Mouse (Mus musculus): ENCODE results near the gene Slit2.

The Slit2 gene

GRCm38 (mm10) chr5:48050637-48051314 lies 67.8 kb downstream of the Slit2 start:
- no peak for DNase-seq (ENCODE audit: low spot score in 2 of 2)

DNA sequence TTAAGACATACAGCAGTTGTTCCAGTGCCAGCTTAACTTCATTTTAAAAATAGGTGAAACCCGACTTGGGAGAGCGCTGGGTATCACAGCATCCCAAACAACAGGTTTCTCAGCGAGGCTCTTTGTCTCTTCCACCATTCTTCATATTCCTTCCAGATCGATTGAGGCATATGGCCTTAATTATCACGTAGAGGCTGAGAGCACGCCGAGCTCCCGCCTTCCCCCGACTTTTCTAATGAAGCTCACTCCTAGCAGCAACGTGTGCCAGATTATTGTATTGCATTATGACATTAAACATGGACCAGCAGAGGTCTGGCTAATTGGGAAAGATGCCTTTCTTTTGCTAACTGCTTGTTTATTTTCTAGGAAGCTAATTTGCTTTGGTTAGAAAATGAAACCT lies 75.7 kb downstream of the Slit2 start:
- DNase-seq (ENCODE audit: low spot score in 2 of 2), result no peak

DNA sequence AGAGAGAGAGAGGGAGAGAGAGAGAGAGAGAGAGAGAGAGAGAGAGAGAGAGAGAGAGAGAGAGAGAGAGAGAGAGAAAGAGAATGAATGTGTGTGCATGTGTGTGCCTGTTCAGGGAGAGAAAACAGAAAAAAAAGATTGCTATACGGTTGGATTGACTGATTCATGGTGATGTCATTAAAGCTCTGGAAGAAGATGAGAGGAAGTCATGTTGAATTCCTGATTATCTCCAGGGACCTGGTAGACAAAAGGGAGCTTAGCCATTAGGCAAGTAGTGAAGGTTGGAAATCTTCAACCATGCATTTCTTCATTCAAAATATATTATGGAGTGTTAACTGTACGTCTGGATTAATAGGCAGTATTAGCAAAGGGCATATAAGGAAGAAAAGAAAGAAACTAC lies 77.8 kb downstream of the Slit2 start:
- no peak for DNase-seq (ENCODE audit: low spot score in 2 of 2)

DNA sequence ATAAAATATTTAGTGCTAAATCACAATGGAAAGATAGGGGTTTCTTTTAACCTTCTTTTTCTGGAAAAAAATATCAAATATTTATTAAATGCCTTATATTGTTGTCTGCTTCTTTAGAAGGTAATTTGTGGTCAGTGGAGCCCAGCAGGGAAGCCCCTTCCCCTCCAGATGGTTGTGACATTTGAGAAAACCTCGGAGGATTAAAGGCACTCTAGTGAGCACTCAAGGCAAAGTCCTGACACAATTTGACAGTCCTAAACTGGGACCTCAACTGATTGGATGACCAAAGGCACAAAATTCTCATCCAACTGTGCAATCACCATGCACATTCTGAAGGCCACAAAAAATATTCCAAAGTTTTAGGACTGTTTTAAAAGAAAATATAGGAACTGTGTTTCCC lies 95.8 kb downstream of the Slit2 start:
- no peak for DNase-seq (ENCODE audit: low spot score in 2 of 2)

GRCm38 (mm10) chr5:48081223-48081881 lies 98.4 kb downstream of the Slit2 start:
- DNase-seq (ENCODE audit: low spot score in 2 of 2), result no peak

DNA sequence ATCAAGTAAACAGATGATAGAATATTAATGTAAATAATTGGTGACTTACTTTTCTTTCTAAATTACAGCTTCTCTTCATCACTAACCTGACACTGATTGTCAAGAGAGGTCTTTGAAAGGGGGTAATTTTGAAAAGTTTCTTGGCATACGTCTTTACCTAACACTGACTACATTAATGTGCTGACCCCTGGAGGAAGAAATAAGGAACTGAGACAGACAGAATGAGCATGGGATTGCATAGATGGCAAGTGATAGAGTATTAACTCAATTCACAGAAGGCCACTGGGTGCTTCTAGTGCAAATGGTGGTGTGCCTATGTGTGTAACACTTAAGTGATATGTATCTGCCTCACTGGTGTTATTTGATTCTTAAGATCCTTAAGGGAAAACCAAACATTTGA lies 130.5 kb downstream of the Slit2 start:
- DNase-seq (ENCODE audit: low spot score in 2 of 2), result no peak

DNA sequence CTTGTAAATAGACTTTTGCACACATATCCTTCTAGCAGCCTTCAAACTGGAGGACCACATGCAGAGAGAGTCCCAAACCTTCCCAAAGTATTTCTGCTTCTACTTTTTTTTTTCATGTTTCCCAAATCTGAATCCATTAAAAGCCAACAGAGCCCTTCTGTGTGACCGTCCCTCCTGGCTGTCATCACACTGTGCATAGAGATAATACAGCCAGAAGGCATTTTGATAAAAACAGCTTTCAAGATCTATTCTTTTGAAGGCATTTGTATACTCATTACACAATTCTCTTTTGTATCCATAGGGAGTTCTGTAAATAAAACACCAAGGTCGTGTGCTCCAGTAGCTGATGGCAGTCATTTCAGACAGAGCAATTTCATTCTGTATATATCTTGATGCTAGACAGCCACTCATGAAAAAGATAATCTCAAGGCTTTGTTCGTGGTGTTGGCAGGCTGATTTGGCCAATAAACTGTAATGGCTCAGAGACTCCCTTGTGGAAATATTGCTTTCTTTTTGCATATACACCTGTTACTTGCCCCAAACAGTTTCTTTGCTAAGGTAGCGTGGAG lies 132.1 kb downstream of the Slit2 start:
- DNase-seq (ENCODE audit: low spot score in 2 of 2), result no peak

GRCm38 (mm10) chr5:48122651-48123050 lies 139.7 kb downstream of the Slit2 start:
- DNase-seq (ENCODE audit: low spot score in 2 of 2), result peak; percentile 34 to 39

GRCm38 (mm10) chr5:48125770-48126423 lies 143.0 kb downstream of the Slit2 start:
- peak in 1 of 2 experiments; percentile 26 for DNase-seq (ENCODE audit: low spot score in 2 of 2)

DNA sequence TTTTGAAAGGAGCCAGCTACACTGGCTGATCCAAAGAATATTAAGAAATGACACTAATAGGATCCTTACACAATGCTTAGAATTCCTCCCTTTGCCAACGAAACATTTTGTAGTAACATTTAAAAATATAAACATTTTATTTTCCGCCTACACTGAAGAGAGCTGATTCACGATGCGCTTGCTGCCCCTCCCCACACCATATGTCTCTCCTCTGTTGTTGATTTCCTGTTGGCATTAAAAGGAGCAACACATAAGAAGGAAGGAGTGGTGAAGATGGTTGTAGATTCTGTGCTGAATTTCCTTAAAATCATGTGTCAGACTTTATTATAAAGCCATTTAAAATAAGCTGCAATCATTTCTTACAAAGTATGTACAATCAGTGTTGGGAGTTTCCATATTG lies 147.0 kb downstream of the Slit2 start:
- peak in 1 of 2 experiments; percentile 34 for DNase-seq (ENCODE audit: low spot score in 2 of 2)

GRCm38 (mm10) chr5:48136571-48136970 lies 153.6 kb downstream of the Slit2 start:
- DNase-seq (ENCODE audit: low spot score in 2 of 2), result peak; percentile 65 to 73

GRCm38 (mm10) chr5:48138849-48139487 lies 156.0 kb downstream of the Slit2 start:
- no peak for DNase-seq (ENCODE audit: low spot score in 2 of 2)

DNA sequence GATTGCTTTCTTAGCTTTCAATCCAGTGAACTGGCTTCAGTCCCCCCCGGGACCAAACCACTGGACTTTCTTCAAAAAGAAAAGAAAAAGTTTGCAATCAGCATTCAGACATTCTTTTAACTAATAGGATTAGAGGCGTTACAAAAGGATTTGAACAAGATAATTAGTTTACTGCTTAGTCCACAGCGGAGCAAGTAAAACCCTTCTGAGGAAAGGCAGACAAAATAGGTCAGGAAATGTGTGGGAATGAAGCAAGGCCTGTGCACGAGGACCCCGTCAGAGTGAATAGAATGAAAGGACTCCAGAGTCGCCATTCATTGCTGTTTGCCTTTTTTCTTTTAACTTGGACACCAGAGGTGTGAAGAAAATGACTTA lies 156.5 kb downstream of the Slit2 start:
- no peak for DNase-seq (ENCODE audit: low spot score in 2 of 2)

- no peak for DNase-seq (ENCODE audit: low spot score in 2 of 2)
Measured at GRCm38 (mm10) chr5:48146082-48146481, 163.1 kb downstream of the Slit2 start.

DNA sequence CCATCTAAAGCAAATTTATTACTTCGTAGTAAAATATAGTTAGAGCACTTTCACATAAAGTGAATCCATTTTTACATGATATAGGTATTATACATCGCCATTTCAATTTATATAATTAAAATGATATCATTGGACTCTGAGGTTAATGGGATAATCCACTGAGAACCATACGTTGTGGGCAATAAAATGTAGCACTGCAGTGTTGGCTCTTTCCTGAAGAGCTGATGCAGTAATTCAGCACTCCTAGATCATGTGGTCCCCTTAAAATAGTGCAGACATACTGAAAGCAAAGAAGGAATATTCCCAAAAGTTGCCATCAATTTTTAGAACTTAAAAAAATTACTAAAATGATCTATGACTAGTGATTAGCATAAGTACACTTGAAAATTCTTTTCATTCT lies 177.9 kb downstream of the Slit2 start:
- DNase-seq (ENCODE audit: low spot score in 2 of 2), result no peak

DNA sequence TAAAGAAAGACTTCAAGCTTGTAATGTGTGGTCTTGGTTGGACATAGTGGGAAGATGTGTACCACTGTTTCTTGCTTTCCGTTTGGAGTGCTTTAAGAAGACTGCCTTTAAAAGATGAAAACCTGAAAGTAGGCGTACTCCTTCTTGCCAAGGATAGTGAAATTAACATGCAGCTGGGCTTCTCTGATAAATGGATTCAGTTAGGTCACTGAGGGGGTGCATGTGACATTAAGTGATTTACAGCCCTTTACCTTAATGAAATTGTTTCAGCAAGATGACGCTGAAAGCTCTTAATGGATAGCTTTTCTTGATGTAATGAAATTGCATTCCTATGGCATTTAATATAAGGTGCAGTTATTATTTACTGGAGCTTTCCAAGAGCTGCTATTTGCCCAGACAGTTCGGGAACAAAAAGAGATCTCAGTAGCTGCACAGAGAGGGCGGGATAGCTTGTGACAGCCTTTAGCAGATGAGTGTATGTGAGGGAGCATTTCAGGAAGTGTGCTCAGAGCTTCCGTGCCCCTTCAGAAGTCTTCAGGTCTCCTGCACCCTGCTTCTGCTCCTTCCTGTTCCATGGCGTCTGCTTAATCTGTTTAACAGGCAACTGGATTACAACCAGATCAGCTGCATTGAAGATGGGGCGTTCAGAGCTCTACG lies 198.8 kb downstream of the Slit2 start:
- DNase-seq (ENCODE audit: low spot score in 2 of 2), result no peak

DNA sequence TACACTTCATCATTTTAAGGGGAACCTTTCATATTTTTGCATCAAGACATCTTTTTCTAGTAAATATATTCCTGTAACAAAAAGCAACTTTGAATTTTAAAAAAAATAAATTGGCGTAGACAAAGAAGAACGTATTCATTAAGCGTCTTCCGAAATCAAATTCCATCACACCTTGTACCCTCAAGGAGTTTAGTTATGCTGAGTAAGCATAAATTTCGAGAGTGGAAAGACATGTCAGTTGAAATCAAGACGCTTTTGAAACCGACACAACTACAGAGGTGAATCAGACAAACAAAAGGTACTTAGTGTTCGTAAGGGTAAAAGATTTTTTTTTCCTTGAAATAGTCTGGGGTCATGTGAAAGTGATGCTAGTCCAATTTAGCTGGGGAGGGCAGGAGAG lies 201.4 kb downstream of the Slit2 start:
- DNase-seq (ENCODE audit: low spot score in 2 of 2), result no peak

- DNase-seq (ENCODE audit: low spot score in 2 of 2), result no peak
Measured at GRCm38 (mm10) chr5:48187819-48188218, 204.9 kb downstream of the Slit2 start.

GRCm38 (mm10) chr5:48199380-48199779 lies 216.4 kb downstream of the Slit2 start:
- DNase-seq (ENCODE audit: low spot score in 2 of 2), result no peak

- DNase-seq (ENCODE audit: low spot score in 2 of 2), result no peak
Measured at GRCm38 (mm10) chr5:48215248-48215647, 232.3 kb downstream of the Slit2 start.

- DNase-seq (ENCODE audit: low spot score in 2 of 2), result no peak
Measured at GRCm38 (mm10) chr5:48219624-48220155, 236.8 kb downstream of the Slit2 start.
